Mouse (Mus musculus) hindbrain, embryonic 13.5 days (tissue): ENCODE measurements around the gene Tmem163. TPM values are rescaled to one million over a fixed set of nuclear protein-coding genes. Genes with fewer than 3 reads are reported as not detected.
A peak's percentile ranks its signal among the peaks of the same experiment; 100 is the strongest.

Source experiments
- ATAC-seq: fragments of 200-750 bp; cut with Nextera tagmentation; 2 replicates; pipeline ENCODE4 v1.8.0; 2017; ENCODE audit warnings: moderate TSS enrichment; ENCODE audit not compliant: low FRiP score
- H3K27ac ChIP-seq: fragments of 300-500 bp; sonication (generic); 2 replicates; pipeline ENCODE4 v1.5.1; 2015; ENCODE audit warnings: inconsistent platforms, mild to moderate bottlenecking, moderate library complexity
- H3K27me3 ChIP-seq: fragments of 300-500 bp; sonication (generic); 2 replicates; pipeline ENCODE4 v1.6.1; 2015; ENCODE audit warnings: mild to moderate bottlenecking, inconsistent platforms
- H3K36me3 ChIP-seq: fragments of 300-500 bp; sonication (generic); 2 replicates; pipeline ENCODE4 v1.6.1; 2015; ENCODE audit warnings: mild to moderate bottlenecking, inconsistent platforms
- H3K4me1 ChIP-seq: fragments of 300-500 bp; sonication (generic); replicated peaks from 2 replicates; pipeline ENCODE4 v1.6.1; 2015; ENCODE audit warnings: inconsistent platforms
- H3K4me2 ChIP-seq: fragments of 300-500 bp; sonication (generic); 2 replicates; pipeline ENCODE4 v1.6.1; 2015; ENCODE audit warnings: inconsistent platforms, mild to moderate bottlenecking, moderate library complexity
- H3K4me3 ChIP-seq: fragments of 300-500 bp; sonication (generic); 2 replicates; pipeline ENCODE4 v1.5.1; 2015; ENCODE audit warnings: mild to moderate bottlenecking, inconsistent platforms
- H3K9ac ChIP-seq: fragments of 300-500 bp; sonication (generic); 2 replicates; pipeline ENCODE4 v1.6.1; 2015; ENCODE audit warnings: mild to moderate bottlenecking, inconsistent platforms
- H3K9me3 ChIP-seq: fragments of 300-500 bp; sonication (generic); 2 replicates; pipeline ENCODE4 v1.6.1; 2016; ENCODE audit warnings: inconsistent platforms
- WGBS: fragments of 180-500 bp; shearing (Covaris S2); methylation state at CpG from one replicate; pipeline ENCODE4 v1.1.7; 2015; 5-methylcytosine and 5-hydroxymethylcytosine counted together
- polyA plus RNA-seq: library from polyadenylated mRNA; unstranded; fragments of >200 nt; fragmentation: Nextera tagmentation; extraction: Ambion mirVana; gene quantifications from 2 replicates; pipeline ENCODE4 v1.2.1, GENCODE M21; 2015

Tmem163 gene
- polyA plus RNA-seq, 1 experiment from 2014 or later = 47.5 TPM

GRCm38 (mm10) chr1:127627151-127627550 is 52.2 kb downstream of the Tmem163 start:
- 65% methylated on average over 7 of the region's 7 CpGs for whole genome bisulfite sequencing
- H3K36me3 ChIP-seq = no peaks in the 10 kb centered on the region
- no peak overlapping the region for H3K27ac ChIP-seq

DNA sequence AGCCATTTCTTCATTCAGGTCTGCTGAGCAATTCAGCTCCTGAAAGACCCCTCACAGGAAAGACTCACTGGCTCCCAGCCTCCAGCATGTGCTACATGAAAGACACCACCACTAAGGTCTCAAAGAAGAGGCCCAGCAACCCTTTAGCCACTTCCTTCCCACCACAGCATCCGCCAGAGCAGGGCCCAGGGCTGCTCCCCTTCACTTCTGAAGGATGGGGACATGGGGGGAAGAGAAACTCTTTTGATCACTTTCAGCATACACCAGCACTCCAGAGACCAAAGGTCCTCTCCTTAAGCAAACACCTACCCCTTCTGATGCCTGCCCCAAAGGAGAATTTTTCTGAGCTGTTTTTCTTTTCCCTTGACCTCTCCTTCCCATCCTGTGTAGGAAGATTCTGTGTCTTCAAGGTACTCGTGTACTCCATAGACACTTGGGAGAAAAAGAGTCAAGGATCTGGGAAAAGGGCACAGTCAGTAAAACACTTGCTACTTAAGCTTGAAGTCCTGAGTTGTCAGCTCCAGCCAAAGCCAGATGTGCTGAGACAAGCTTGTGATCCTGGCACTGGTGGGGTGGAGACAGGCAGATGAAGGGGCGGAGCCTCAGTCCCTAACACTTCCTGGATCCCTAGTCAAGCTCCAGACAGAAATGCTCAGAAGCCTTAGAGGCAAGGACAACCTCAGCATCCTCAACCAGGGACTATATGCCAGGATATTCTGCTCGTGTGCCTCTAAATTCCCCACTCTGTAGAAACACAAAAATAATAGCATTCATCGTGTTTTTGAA is 53.6 kb downstream of the Tmem163 start:
- no peaks in the 10 kb centered on the region for H3K4me1 ChIP-seq
- 60% methylated on average over 5 of the region's 5 CpGs for WGBS
- no peak for ATAC-seq
- H3K36me3 ChIP-seq = no peaks in the 10 kb centered on the region
- no peak overlapping the region for H3K27ac ChIP-seq
- no peak overlapping the region for H3K9ac ChIP-seq
- no peak overlapping the region for H3K4me2 ChIP-seq
- no peaks in the 10 kb centered on the region for H3K27me3 ChIP-seq
- H3K9me3 ChIP-seq = no peaks in the 10 kb centered on the region
- H3K4me3 ChIP-seq = no peak overlapping the region

More at GRCm38 (mm10) chr1:127627151-127627550, 52.2 kb downstream of the Tmem163 start:
- Histone ChIP-seq H3K4me1 (no peaks in the 10 kb centered on the region), H3K4me2 (no peak overlapping the region), H3K27me3 (no peaks in the 10 kb centered on the region), H3K9ac (no peak overlapping the region), H3K4me3 (no peak overlapping the region), H3K9me3 (no peaks in the 10 kb centered on the region)
- no peak for ATAC-seq

GRCm38 (mm10) chr1:127622349-127622748 is 57.0 kb downstream of the Tmem163 start:
- no peak overlapping the region for H3K4me3 ChIP-seq
- H3K9me3 ChIP-seq = no peaks in the 10 kb centered on the region
- H3K4me1 ChIP-seq = no peaks in the 10 kb centered on the region
- no peak for ATAC-seq
- no peaks in the 10 kb centered on the region for H3K27me3 ChIP-seq
- H3K9ac ChIP-seq = no peak overlapping the region
- H3K4me2 ChIP-seq = no peak overlapping the region
- 56% methylated on average over 5 of the region's 5 CpGs for WGBS
- no peaks in the 10 kb centered on the region for H3K36me3 ChIP-seq
- no peak overlapping the region for H3K27ac ChIP-seq

- no peak overlapping the region for H3K9ac ChIP-seq
- H3K36me3 ChIP-seq = no peaks in the 10 kb centered on the region
- 86% methylated on average over 6 of the region's 6 CpGs for WGBS
- no peaks in the 10 kb centered on the region for H3K27me3 ChIP-seq
- no peaks in the 10 kb centered on the region for H3K4me1 ChIP-seq
- H3K4me2 ChIP-seq = no peak overlapping the region
- no peak overlapping the region for H3K4me3 ChIP-seq
- no peak overlapping the region for H3K27ac ChIP-seq
- H3K9me3 ChIP-seq = no peaks in the 10 kb centered on the region
- ATAC-seq = no peak
These were observed 60.3 kb downstream of the Tmem163 start for GRCm38 (mm10) chr1:127619036-127619435.

GRCm38 (mm10) chr1:127610378-127610777 is 69.0 kb downstream of the Tmem163 start:
- Histone ChIP-seq H3K9ac (no peak overlapping the region), H3K4me2 (no peak overlapping the region), H3K9me3 (no peaks in the 10 kb centered on the region), H3K27ac (no peak overlapping the region), H3K36me3 (no peaks in the 10 kb centered on the region), H3K4me1 (no peaks in the 10 kb centered on the region), H3K27me3 (no peaks in the 10 kb centered on the region), H3K4me3 (no peak overlapping the region)
- WGBS = 91% methylated on average over 3 of the region's 3 CpGs
- no peak for ATAC-seq

DNA sequence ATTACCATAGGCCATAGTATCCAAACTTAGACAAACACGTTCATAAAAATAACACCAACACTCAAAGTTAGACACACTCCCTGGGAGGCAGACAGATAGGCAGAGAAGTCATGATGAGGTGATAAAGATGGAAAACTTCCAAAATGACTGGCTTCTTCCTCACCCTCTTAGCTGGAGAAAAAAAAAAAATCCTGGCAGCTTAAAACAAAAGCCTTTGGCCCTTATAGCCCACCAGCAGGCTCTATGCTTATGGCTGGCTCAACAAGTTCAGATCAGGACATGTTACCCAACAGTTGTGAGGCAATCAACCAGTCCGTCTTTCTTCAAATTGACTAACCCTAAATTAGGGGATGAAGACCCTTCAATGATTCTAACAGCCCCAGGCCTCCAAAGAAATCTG is 69.5 kb downstream of the Tmem163 start:
- Histone ChIP-seq H3K9ac (no peak overlapping the region), H3K9me3 (no peaks in the 10 kb centered on the region), H3K4me1 (0 out of 2 replicates have a peak, but pooled peaks cover 4% of the 10 kb centered on the region), H3K4me2 (no peak overlapping the region), H3K36me3 (no peaks in the 10 kb centered on the region), H3K27ac (no peak overlapping the region), H3K4me3 (no peak overlapping the region), H3K27me3 (no peaks in the 10 kb centered on the region)
- 95% methylated on average over 2 of the region's 2 CpGs for WGBS
- ATAC-seq = no peak

- Histone ChIP-seq H3K9me3 (no peaks in the 10 kb centered on the region), H3K36me3 (no peaks in the 10 kb centered on the region), H3K27ac (no peak overlapping the region), H3K4me2 (no peak overlapping the region), H3K4me3 (no peak overlapping the region), H3K9ac (no peak overlapping the region), H3K4me1 (peaks cover 19% of the 10 kb centered on the region), H3K27me3 (no peaks in the 10 kb centered on the region)
- WGBS = 96% methylated on average over 3 of the region's 3 CpGs
- no peak for ATAC-seq
These were observed 71.0 kb downstream of the Tmem163 start for GRCm38 (mm10) chr1:127608326-127608725.

DNA sequence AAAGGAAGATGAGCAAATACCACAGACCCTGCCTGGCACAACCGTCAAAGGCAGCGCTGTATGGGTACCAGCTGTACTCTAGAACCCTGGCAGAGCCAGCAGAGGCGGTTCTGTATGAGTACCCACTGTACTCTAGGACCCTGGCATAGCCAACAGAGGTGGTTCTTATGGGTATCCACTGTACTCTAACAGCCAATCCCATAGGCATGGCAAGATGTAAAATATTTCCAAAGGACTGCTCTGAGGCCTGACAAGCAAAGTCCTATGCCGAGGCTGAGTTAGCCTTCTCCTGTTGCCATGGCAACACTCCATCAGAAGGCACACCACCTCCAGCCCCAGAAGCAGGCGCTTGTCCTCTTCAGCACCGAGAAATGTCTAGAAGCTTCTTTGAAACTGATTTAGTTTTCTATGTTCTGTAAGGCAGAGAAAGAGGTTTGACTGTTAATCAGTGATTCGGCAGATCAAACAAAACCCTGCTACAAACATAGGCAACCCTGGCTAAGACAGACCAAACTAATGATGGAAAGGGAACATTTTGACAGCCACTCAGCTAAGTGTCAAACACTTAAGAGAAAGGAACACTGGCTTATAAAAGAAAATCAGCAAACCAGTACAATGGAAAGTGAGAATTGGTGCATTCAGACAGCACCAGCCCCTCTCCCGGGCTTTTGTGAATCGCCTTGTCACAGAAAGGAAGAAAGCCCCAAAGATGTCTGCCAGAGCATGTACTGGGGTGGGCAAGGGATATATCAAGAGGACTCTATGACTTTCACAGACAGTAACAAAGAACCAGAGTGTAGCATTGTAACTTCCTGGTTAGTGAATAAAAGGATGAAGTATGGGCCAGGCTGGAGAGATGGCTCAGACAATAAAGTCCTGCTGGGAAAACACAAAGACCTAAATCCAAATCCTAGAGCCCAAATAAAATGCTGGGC is 75.4 kb downstream of the Tmem163 start:
- H3K4me2 ChIP-seq = no peak overlapping the region
- 39% methylated on average over 9 of the region's 9 CpGs for WGBS
- H3K9me3 ChIP-seq = no peaks in the 10 kb centered on the region
- H3K27me3 ChIP-seq = no peaks in the 10 kb centered on the region
- H3K4me3 ChIP-seq = no peak overlapping the region
- no peaks in the 10 kb centered on the region for H3K36me3 ChIP-seq
- peaks cover 19% of the 10 kb centered on the region for H3K4me1 ChIP-seq
- H3K27ac ChIP-seq = peak overlapping the region; percentile 53
- H3K9ac ChIP-seq = 0 out of 2 replicates have a peak overlapping the region, but pooled peaks have one; percentile 43
- ATAC-seq = peak; percentile 83

DNA sequence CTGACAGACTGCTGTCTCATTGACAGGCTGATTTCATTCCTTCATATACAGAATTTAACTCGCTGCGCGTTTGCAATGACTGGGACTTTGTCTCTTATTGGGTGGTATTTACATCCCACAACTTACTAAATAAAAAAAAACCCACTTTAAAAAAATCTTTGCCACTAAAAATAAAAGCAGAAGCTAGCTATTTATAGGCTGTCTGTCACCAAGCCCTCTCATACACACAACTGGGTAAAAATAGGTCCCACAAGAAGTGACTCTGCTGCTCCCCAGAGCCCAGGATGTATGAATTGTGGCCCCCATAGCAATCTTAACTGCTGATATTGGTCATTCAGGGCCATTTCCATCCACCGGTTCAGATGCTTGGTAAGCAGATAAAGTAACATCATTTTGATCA is 83.2 kb downstream of the Tmem163 start:
- 94% methylated on average over 4 of the region's 4 CpGs for WGBS

GRCm38 (mm10) chr1:127595735-127596134 is 83.6 kb downstream of the Tmem163 start:
- H3K9me3 ChIP-seq = no peaks in the 10 kb centered on the region

More for the DNA sequence above, 83.2 kb downstream of the Tmem163 start:
- H3K36me3 ChIP-seq = no peaks in the 10 kb centered on the region
- no peaks in the 10 kb centered on the region for H3K4me1 ChIP-seq
- H3K27me3 ChIP-seq = no peaks in the 10 kb centered on the region
- H3K9ac ChIP-seq = no peak overlapping the region
- H3K27ac ChIP-seq = peak overlapping the region; percentile 30; the same call in 1 of the 2 replicates
- no peak for ATAC-seq
- H3K4me3 ChIP-seq = no peak overlapping the region
- H3K9me3 ChIP-seq = no peaks in the 10 kb centered on the region
- H3K4me2 ChIP-seq = no peak overlapping the region

GRCm38 (mm10) chr1:127589542-127589941 is 89.8 kb downstream of the Tmem163 start:
- no peak overlapping the region for H3K4me2 ChIP-seq
- H3K4me1 ChIP-seq = no peaks in the 10 kb centered on the region
- H3K27ac ChIP-seq = no peak overlapping the region
- no peaks in the 10 kb centered on the region for H3K27me3 ChIP-seq
- H3K4me3 ChIP-seq = no peak overlapping the region
- WGBS = 80% methylated on average over 3 of the region's 3 CpGs
- no peak overlapping the region for H3K9ac ChIP-seq
- ATAC-seq = no peak
- H3K9me3 ChIP-seq = no peaks in the 10 kb centered on the region
- no peaks in the 10 kb centered on the region for H3K36me3 ChIP-seq

More at GRCm38 (mm10) chr1:127595735-127596134, 83.6 kb downstream of the Tmem163 start:
- H3K4me3 ChIP-seq = no peak overlapping the region
- H3K4me1 ChIP-seq = no peaks in the 10 kb centered on the region
- H3K27me3 ChIP-seq = no peaks in the 10 kb centered on the region
- peak overlapping the region; percentile 30; the same call in 1 of the 2 replicates for H3K27ac ChIP-seq
- ATAC-seq = no peak
- no peak overlapping the region for H3K4me2 ChIP-seq
- 68% methylated on average over 1 of the region's 1 CpGs for WGBS
- no peak overlapping the region for H3K9ac ChIP-seq
- no peaks in the 10 kb centered on the region for H3K36me3 ChIP-seq

GRCm38 (mm10) chr1:127587071-127587470 is 92.3 kb downstream of the Tmem163 start:
- no peak overlapping the region for H3K27ac ChIP-seq
- H3K4me1 ChIP-seq = no peaks in the 10 kb centered on the region
- no peaks in the 10 kb centered on the region for H3K27me3 ChIP-seq
- no peak for ATAC-seq
- no peak overlapping the region for H3K9ac ChIP-seq
- no peaks in the 10 kb centered on the region for H3K9me3 ChIP-seq
- no peak overlapping the region for H3K4me3 ChIP-seq
- H3K4me2 ChIP-seq = no peak overlapping the region
- WGBS = 93% methylated on average over 5 of the region's 5 CpGs
- H3K36me3 ChIP-seq = no peaks in the 10 kb centered on the region
